Mouse (Mus musculus) urinary bladder, postnatal 4 days (tissue): ENCODE results near the gene Gm44502.

Source experiments
- DNase-seq, 2 experiments: peaks; one replicate each; pipeline ENCODE4 v3.0.0; 2021 to 2022; ENCODE audit warnings: low spot score in 2 of 2

Gm44502 gene

DNA sequence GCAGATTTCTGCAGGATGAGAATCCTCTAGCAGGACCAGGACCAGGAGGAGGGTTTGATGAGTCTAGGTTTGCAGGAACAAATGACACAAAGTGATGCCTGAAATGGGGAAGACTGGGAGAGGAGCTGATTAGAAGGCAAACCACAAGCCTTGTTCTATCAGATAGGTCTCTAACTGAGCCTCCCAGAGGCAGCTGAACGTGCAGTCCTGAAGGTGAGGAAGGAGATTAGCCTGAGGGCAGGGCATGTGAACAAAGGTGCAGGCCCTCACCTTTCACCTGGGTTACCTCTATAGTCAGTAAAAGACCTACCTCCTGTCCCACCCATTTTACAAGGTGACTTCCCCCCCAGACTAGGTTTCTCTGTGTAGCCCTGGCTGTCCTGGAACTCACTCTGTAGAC is 29.8 kb downstream of the Gm44502 start:
- DNase-seq = no peak

DNA sequence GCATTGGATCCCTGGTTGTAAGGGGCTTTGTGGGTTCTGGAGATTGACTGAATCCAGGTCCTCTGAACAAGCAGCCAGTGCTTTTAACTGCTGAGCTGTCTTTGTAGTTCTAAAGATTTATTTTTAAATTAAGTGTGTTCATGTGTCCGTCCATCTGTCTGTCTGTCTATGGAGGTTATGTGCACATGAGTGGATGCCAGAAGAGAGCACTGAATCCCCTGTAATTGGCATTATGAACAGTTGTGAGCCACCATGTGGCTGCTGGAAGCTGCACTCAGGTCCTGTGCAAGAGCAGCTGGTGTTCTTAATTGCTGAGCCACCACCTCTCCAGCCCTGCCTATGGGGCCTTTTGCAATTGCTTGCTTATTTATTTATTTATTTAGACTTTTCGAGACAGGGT is 31.4 kb downstream of the Gm44502 start:
- no peak for DNase-seq

DNA sequence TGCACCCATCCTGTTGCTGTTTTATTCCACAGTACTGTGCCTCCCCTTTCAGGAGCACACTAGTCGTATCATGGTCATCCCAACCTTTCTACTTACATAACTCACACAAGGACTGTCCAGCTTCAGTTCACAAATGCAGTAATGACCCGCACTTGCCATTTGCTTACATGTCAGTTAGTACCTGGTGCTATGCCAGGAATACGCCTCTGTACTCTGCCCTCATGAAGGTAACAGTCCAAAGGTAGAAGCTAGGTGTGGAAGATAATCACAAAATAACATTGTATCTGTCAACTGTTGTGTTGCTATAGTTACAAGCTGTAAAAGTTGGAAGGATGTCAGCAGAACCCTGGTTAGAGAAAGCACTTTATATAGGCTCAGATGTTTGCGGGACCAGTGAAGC is 32.6 kb downstream of the Gm44502 start:
- no peak for DNase-seq

DNA sequence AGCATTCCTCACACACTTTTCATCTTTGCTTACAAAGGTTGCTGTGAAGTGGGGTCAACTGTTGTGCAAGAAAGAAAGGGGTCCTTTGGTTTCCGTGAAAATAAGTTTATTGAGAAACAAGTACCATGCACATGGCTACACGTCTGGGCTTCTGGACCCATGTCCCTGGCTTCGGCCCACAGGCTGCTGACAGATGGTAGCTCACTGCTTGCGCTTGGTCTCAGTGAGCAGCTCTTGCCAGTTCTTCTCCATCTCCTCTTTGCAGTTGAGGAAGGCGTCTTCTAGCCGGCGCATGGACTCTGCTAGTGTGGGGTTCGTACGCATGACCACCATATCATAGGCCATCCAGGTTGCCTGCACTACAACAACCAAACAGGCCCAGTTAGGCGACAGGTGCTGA is 39.4 kb downstream of the Gm44502 start:
- no peak for DNase-seq

DNA sequence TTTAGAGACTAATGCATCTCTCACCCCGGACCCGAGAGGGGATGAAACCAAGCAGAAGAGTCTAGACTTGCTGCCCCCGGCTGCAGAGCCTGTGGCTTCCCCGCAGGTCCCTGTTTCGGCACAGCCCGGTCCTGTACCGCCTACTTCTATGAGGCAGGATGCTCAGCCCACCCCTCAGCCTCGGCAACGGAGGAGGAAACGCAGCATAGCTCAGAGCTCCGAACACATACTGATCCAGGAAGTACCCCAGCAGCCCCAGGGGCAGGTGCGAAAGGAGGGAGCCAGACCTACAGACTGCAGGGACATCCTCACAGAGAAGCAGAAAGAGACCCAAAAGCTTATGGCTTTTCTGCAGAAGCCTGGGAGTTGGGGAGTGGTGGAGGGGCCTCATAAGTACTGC is 42.4 kb downstream of the Gm44502 start:
- DNase-seq = no peak

DNA sequence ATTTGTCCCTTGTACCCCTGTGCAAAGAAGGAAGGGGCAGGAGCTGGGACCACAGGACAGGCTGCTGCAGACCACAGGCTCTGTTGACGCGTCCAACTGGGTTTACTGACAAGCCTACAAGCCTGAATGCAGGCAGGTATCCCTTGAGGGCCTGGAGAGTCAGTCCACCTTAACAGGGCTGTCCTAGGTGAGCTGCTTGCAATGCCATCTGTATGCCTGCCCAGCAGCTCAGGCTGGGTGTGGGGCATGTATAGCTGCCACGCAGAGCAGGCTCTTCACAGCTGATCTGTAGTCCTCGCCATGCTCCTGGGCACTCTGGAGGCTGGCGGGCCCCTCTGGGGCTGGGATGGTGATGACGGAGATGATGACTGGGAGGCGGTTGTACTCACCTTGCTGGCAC is 44.9 kb downstream of the Gm44502 start, which contains the start of gene Klhdc7b:
Klhdc7b (plus strand) TSS at position 301 of the 400 bp plus-strand sequence.
- DNase-seq = no peak

DNA sequence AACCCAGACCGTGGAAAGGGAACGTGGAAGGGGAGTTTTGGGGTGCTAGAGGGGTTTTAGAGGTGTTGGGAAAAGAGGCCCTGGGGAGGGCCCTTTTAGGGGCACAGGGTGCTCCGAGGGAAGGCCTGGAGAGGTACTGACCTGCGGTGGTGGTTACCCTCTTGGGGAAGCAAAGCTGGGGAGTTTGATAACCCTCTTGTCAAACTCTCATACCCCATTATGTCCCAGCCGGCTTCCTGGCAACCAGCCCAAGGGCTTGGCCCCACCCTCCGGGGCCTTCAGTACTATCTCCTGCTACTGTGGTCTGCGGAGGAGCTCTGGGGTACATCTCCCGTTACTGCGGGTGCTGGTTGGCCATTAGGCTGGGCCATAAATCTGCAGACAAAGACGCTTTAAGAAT is 50.1 kb downstream of the Gm44502 start:
- DNase-seq = no peak

DNA sequence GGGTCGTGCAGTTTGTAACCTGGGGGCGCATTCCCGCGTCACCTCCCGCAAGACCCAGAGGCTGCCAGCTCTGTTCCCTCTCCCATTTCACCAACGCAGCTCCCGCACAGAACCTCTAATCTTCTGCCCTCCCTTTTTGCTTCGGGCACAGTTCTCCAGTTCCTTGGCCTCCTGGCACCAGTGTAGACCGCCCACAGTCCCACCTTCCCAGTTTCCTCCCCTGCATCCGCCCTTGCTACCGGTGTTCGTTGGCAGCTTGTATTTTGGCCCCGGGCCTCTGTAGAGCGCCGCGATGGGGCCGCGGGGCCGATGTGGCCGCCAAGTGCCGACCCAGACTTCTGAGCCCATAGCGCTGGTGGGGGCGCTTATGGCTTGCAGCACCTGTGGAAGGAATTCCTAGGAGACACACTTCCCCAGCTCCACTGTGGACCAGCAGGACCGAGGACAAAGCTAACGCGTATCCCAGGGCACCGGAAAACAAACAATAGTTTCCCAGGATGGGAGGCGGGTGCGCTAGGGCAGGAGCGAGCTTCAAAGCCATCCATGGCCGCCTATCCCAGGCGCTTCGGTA is 50.6 kb downstream of the Gm44502 start, which contains the start of gene Odf3b:
Odf3b (minus strand) TSS at position 452 of the 571 bp plus-strand sequence.
- DNase-seq = no peak

DNA sequence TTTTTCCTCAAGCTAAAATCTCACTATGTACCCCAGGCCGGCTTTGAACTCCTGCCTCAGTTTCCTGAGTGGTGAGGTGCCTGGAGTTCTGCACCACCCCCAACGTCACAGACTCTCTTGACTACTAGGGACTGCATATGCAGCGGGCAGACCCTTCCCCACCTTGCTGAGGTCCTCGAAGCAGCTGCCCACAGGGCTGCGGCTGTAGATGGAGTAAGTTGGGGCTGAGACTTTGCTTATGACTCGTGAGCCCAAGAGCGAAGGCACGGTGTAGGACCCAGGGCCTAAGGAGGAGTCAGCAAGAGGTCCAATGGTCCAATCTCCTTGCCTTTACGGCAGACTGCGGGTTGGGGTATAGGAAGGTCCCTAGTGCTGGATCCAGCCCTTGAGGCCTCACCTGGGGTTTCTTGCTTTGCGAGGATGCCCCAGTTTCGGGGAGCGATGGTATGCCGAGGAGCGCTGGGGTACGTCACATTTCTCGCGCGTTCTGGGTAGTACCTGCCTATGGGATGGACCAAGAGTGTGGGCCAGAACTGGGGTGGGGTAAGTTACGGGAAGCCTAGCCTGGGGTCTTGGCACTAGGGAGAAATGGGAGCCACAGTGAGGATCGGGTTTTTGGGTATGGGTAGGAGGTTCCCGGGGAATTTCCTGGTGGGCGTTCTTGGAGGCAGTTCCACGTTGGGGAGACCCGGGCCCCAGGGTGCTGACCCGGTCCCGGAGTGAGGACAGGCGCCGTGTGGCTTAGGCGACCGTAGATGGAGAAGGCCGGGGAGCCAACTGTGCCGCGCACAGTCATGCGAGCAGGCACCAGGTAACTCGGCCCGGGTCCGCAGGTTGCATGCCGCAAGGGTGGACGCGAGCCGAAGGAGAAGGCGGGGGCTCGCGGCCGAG is 51.3 kb downstream of the Gm44502 start:
- DNase-seq = no peak

DNA sequence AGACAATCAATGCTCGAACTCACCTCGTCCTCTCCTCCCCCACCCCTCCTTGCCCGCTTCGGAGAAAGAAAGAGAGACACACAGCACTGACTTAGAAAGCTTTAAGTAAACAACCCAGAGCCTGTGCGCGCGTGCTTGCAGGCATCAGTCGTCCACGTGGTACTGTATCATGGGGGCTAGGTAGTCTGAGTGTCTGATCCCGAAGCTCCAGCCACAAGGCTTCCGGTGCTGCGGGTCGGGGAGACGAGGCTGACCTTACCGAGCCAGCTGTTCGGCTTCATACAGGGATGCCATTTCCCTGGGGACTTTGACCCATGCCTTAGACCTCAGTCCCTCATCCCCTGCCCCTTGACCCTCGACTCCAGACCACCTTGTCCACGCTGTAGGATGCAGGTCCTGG is 52.1 kb downstream of the Gm44502 start:
- no peak for DNase-seq

DNA sequence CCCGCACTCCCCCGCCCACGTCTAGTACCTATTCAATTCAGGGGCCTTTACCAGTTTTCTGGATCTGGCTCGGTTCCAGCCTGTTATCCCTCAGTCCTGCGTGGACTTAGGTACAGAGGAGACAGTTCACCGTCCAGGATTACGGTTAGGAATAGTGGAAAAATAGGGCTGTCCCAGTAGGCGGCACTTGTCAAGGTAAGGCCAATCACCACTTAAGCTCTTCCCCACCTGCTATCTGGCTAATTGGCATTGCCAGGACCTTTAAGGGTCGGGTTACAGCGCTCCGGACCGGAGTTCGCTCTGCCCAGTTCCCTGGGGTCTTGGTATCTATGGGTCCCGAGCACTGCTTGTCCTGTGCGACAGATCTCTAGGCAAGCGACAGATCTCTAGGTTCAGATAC is 52.5 kb downstream of the Gm44502 start, which contains the start of gene Tymp:
Tymp (minus strand) TSS at position 83 of the 400 bp plus-strand sequence.
- no peak for DNase-seq

DNA sequence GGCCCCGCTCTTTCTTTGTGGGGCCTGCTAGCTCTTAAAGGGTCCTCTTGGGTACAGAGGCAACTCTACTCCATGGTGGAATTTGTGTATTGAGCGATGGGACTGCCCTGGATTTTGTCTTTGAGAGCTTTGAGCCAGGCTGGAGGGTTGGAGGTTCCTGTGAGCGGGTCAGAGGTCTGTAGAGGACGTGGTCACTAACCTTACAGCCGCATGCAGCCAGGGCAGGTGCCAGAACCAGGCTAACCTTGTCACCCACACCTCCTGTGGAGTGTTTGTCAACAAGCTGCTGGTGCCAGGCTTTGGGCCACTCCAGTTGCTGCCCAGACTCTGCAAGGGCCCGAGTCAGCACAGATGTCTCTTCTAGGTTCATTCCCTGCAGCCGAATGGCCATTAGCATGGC is 53.5 kb downstream of the Gm44502 start:
- no peak for DNase-seq

DNA sequence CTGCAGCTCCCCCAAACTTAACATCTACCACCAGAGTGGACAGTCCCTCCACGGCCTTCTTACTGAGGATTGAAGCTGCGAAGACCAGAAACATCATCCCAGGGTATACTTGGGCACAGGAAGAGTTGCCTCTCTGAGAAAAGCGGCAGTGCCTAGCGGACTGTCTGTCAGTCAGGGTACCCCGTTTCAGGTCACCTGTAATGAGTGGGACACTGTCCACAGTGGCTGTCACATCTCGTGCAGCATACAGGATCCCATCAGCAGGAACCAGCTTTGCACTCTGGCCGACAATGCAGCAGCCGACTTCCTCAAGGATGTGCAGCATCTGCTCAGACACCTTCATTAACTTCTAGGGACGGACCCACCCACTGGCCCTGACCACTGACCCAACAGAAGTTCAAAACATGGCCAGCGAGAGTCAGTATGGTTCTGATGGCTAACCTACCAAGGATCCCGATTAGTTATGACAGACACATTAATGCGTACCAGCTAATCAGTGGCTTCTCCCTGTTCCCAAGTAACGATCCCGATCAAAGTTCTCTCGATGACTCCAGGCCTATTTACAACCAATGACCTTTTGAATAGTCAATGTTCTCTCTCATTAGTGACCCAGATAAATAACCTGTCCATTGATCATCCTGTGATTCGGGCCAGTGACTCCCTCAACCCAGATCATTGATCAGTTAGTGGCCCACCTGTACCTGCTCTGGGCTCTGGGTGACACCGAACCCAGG is 54.5 kb downstream of the Gm44502 start:
- no peak for DNase-seq

DNA sequence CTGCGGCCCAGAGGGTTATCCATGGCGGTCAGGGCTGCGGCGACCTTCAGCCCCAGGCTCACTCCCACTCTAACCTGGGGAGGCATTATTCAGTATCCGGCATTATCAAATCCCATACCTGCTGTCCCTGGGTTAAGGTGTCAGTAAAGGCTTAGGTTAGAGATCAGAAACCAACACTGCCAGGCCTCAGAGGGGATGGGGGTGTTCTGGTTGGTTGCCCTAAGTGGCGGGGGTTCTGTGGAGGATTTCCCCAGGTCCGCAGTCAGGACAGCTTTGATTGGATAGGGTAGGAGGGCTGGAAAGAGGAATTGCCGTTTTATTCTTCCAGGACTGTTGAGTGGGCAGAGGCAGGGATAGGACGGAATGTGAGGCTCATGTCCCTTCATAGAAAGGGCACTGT is 55.2 kb downstream of the Gm44502 start:
- DNase-seq = no peak

DNA sequence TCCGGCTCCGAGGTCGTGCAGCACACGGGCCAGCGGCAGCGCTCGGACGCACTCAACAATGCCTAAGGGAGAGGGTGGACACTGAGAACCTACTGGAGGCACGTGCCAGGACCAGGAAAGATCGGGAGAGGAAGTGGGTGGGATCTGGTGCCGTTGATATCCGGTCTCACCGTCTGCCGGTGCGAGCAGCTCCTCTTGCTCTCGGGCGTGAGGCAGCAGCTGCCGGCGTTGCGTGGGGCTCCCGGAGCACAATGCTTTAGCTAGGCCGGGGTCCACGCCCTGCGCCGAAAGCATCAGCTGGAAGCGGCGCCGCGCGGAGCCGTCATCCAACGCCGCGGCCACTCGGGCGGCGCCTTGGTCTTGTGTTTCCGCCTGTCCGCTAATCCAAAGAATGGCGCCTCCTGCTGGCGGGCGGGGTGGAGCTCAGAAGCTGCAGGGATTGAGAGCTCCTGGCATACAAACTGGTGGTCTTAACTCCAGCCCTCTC is 55.7 kb downstream of the Gm44502 start, which contains the start of gene Sco2:
Sco2 (minus strand) TSS at position 85 of the 487 bp plus-strand sequence.
- DNase-seq = peak; percentile 86 to 95

DNA sequence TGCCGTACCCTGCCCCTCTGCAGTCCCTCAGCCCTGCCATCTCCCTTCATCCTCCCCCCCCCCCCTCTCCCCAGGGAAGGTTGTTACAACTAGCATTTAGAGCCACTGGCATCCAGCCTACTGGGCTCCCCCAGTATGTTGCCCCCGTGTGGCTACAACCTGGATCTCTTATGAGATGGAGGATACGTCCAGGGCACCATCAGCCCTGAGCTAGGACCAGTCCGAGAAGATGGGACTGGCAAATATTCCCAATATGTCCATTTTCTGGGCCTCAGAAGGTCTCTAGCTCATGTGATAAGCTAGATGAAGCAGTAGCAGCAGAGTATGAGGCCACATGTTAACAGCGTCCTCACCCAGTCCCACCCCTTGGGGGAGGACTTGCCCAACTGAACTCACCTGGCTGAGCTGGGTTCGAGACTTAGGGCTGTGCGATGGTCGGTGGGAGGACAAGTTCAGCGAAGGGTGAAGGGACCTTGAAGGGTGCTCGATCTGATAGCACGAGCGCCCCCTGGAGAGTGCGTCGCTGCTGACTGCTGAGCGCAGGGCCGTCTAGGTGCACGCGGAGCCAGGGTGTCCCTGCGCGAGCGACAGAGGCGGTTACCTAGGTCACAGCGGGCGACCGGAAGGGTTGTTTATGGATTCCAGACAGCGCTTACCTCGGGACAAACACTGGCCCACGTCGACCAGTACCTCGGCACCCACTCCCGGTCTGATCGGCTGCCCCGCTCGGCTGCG is 56.3 kb downstream of the Gm44502 start:
- DNase-seq = peak; percentile 78 to 86

DNA sequence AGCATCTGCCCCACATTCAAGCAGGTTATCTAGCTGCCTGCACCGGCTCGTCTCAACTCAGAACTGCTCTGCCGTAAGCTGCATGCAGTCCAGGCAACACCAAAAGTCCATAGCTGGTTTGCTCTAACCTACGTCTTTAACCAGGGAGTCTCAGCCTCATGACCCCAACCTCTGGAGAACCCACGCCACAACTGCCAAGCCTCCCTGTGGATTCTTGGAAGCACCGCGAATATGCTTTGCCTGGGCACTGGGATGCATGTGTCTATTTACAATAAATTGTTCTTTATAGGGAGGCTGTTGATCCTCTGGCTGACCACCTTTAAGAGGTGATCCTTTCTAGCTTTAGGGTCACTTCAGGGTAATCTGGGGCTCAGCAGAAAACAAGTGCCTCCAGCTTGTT is 57.0 kb downstream of the Gm44502 start:
- no peak for DNase-seq

DNA sequence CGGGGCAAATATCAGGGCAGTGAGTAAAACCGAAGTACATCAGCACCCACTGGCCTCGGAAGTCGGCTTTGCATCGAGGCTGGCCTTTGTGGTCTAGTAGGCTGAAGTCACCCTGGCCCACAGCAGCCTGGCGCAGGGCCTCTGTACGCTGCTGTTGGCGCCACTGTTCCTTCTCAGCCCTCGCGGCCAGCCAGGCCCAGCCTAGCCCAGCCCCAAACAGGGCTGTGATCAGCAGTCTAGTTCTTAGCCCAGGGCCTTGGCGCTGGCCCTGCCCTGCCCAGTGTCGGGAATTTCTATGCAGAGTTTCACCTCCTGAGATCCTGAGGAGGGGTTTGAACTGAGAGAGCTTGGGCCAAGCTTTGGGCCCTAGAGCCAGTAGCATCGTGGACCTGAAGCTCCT is 57.4 kb downstream of the Gm44502 start:
- no peak for DNase-seq
